Mouse (Mus musculus): ENCODE measurements around the gene Rnft1. TPM values are rescaled to one million over a fixed set of nuclear protein-coding genes. Genes with fewer than 3 reads are reported as not detected.
"Not testable (repeated sequence)": the region's sequence is repeated elsewhere in the genome, so short reads cannot be mapped to it uniquely, and the experiment has no call there.

The Rnft1 gene
- total and polyA plus RNA-seq, 3 experiments: 34.9 to 49.7 (median 49.2) TPM

DNA sequence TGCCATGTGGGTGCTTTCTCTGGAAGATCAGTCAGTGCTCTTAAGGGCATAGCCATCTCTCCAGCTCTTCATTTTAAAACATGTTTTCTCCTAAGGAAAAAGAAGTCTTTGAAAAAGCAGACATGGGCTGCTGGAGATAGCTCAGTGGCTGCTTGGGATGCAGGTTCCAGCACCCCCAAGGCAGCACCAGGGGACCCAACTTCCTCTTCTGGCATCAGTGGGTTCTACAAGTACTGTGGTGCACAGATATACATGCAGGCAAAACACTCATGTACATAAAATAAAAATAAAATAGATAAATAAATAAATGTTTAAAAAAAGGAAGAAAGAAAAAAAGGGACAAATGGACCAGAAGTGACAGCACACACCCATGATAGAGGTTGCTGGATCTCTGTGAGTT lies 21.9 kb upstream of the Rnft1 start:
- no peak for DNase-seq (ENCODE audit: extremely low read depth)
- H3K27ac ChIP-seq (ENCODE audit: insufficient read depth, low read depth): no peak overlapping the region
- peaks cover 0 to 3% of the 10 kb centered on the region in 2 experiments; a peak in 1 of 4 replicates for H3K4me1 ChIP-seq (ENCODE audit: control insufficient read depth in 1 of 2, insufficient read depth in 2 of 2)
- H3K4me3 ChIP-seq (replicated peaks in 1 of 3; ENCODE audit: low read depth in 2 of 3, low read length in 2 of 3, poor library complexity in 1 of 3): no peak overlapping the region
- no peak overlapping the region for H3K4me2 ChIP-seq (ENCODE audit: insufficient read depth, low read depth, poor library complexity, severe bottlenecking)
- no peak overlapping the region for H3K9ac ChIP-seq (ENCODE audit: insufficient read depth, low read depth)
- no peaks in the 10 kb centered on the region for H3K27me3 ChIP-seq (replicated peaks)
- dilution Hi-C loops (cut with MboI; ENCODE audit: extremely low pct_ligation_motif_present, extremely low pct_unique_long_range_greater_than_20kb, low sequenced_read_pairs): no loop called here
- no peaks in the 10 kb centered on the region for H3K36me3 ChIP-seq (replicated peaks in 1 of 2; ENCODE audit: control insufficient read depth in 1 of 2, insufficient read depth in 1 of 2, low read length in 1 of 2)
- no peaks in the 10 kb centered on the region for H3K79me2 ChIP-seq (replicated peaks; ENCODE audit: control insufficient read depth, extremely low read depth, insufficient read depth, poor library complexity, severe bottlenecking)
- TF ChIP-seq ETS1 (conservative IDR thresholded peaks at IDR 0.05; ENCODE audit: low read depth, low read length) (no peak), ZC3H11A (IDR thresholded peaks at IDR 0.05; ENCODE audit: low read depth, low read length) (no peak), ZMIZ1 (IDR thresholded peaks at IDR 0.05; ENCODE audit: low read depth, low read length) (no peak)
- in situ Hi-C loops (cut with MboI; ENCODE audit: low pct_ligation_motif_present, low pct_unique_long_range_greater_than_20kb, low sequenced_read_pairs): no loop called here
- H3K9me3 ChIP-seq (replicated peaks; ENCODE audit: low read length): peaks cover 6% of the 10 kb centered on the region

DNA sequence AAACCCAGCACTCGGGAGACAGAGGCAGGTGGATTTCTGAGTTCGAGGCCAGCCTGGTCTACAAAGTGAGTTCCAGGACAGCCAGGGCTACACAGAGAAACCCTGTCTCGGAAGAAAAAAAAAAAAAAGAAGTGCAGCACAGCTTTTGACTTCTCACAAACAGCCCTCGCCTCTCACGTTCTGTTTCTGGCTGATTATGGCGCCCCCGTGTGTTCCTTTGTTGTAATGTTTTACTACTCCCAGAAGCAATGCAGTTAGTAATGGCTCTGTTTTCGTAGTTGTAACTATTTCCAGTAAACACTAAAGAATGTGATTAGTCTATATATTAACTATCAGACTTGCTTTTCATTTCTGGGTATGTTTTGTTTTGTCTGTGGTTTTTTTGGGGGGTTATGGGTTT lies 20.2 kb upstream of the Rnft1 start:
- dilution Hi-C loops (cut with MboI; ENCODE audit: extremely low pct_ligation_motif_present, extremely low pct_unique_long_range_greater_than_20kb, low sequenced_read_pairs); H3K4me3 ChIP-seq (replicated peaks in 1 of 3; ENCODE audit: low read depth in 2 of 3, low read length in 2 of 3, poor library complexity in 1 of 3); H3K4me2 ChIP-seq (ENCODE audit: insufficient read depth, low read depth, poor library complexity, severe bottlenecking); H3K9me3 ChIP-seq (replicated peaks; ENCODE audit: low read length); H3K9ac ChIP-seq (ENCODE audit: insufficient read depth, low read depth); H3K4me1 ChIP-seq (ENCODE audit: control insufficient read depth in 1 of 2, insufficient read depth in 2 of 2); H3K79me2 ChIP-seq (replicated peaks; ENCODE audit: control insufficient read depth, extremely low read depth, insufficient read depth, poor library complexity, severe bottlenecking); in situ Hi-C loops (cut with MboI; ENCODE audit: low pct_ligation_motif_present, low pct_unique_long_range_greater_than_20kb, low sequenced_read_pairs); H3K27me3 ChIP-seq (replicated peaks); H3K27ac ChIP-seq (ENCODE audit: insufficient read depth, low read depth); H3K36me3 ChIP-seq (replicated peaks in 1 of 2; ENCODE audit: control insufficient read depth in 1 of 2, insufficient read depth in 1 of 2, low read length in 1 of 2): not testable (repeated sequence)
- peak; percentile 92 for DNase-seq (ENCODE audit: extremely low read depth)
- TF ChIP-seq RAD21 (IDR thresholded peaks at IDR 0.05; ENCODE audit: low read depth, low read length): peak; percentile 82
- peak; percentile 95 for TF ChIP-seq ZNF384 (IDR thresholded peaks at IDR 0.05; ENCODE audit: low read depth, low read length)
- peak; percentile 5; the same call in 1 of the 2 replicates for TF ChIP-seq IRF4 (IDR thresholded peaks at IDR 0.05; ENCODE audit: low read depth, low read length)
- peak; percentile 72 for TF ChIP-seq BHLHE40 (IDR thresholded peaks at IDR 0.05; ENCODE audit: low read depth, low read length)
- peak; percentile 76 for TF ChIP-seq SMC3 (IDR thresholded peaks at IDR 0.05; ENCODE audit: low read depth, low read length)
- peak; percentile 54 to 83 for TF ChIP-seq CTCF (conservative IDR thresholded peaks at IDR 0.05 in 1 of 2, IDR thresholded peaks at IDR 0.05 in 1 of 2; ENCODE audit: low read depth in 2 of 2, low read length in 2 of 2)

DNA sequence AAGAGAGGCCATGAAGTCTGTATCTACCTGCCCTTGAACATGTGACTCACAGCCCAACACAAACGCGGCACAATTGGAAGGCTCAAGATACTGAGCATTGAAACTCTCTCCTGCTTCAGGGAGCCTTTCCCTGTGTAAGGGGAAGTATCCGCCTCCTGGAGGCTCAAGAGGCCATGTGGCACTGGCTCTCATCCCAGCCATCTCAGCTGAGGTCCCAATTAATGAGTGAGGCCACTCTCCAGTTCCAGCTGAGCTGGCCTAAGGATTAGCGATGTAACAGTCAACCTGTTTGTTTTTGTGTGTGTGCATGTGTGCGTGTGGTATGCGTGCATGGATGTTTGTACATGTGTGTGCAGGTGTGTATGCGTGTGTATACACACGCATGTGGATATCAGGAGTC lies 16.1 kb upstream of the Rnft1 start:
- TF ChIP-seq RCOR1 (conservative IDR thresholded peaks at IDR 0.05; ENCODE audit: low read depth, low read length): no peak
- no peak for TF ChIP-seq EP300 (IDR thresholded peaks at IDR 0.05; ENCODE audit: low read length)
- TF ChIP-seq RAD21 (IDR thresholded peaks at IDR 0.05; ENCODE audit: low read depth, low read length): no peak
- Histone ChIP-seq H3K27me3 (replicated peaks) (no peaks in the 10 kb centered on the region), H3K79me2 (replicated peaks; ENCODE audit: control insufficient read depth, extremely low read depth, insufficient read depth, poor library complexity, severe bottlenecking) (no peaks in the 10 kb centered on the region), H3K27ac (ENCODE audit: insufficient read depth, low read depth) (no peak overlapping the region), H3K9ac (ENCODE audit: insufficient read depth, low read depth) (no peak overlapping the region), H3K9me3 (replicated peaks; ENCODE audit: low read length) (no peaks in the 10 kb centered on the region), H3K4me2 (ENCODE audit: insufficient read depth, low read depth, poor library complexity, severe bottlenecking) (no peak overlapping the region), H3K4me3 (replicated peaks in 1 of 3; ENCODE audit: low read depth in 2 of 3, low read length in 2 of 3, poor library complexity in 1 of 3) (no peak overlapping the region), H3K36me3 (replicated peaks in 1 of 2; ENCODE audit: control insufficient read depth in 1 of 2, insufficient read depth in 1 of 2, low read length in 1 of 2) (no peaks in the 10 kb centered on the region), H3K4me1 (ENCODE audit: control insufficient read depth in 1 of 2, insufficient read depth in 2 of 2) (peaks cover 3 to 11% of the 10 kb centered on the region in 2 experiments; a peak in 3 of 4 replicates)
- no peak for DNase-seq (ENCODE audit: extremely low read depth)
- dilution Hi-C loops (cut with MboI; ENCODE audit: extremely low pct_ligation_motif_present, extremely low pct_unique_long_range_greater_than_20kb, low sequenced_read_pairs): no loop called here
- in situ Hi-C loops (cut with MboI; ENCODE audit: low pct_ligation_motif_present, low pct_unique_long_range_greater_than_20kb, low sequenced_read_pairs): no loop called here
